Mouse (Mus musculus) thymus, postnatal 36 days (tissue): ENCODE measurements around the gene Nod2.

ENCODE experiments used
- DNase-seq, 2 experiments: peaks; one replicate each; pipeline ENCODE4 v3.0.0; 2022; ENCODE audit warnings: mixed read lengths in 2 of 2

Nod2 gene

GRCm38 (mm10) chr8:88680566-88680965, 33.5 kb downstream of the Nod2 start:
- DNase-seq: no peak

GRCm38 (mm10) chr8:88681046-88681445, 33.9 kb downstream of the Nod2 start:
- DNase-seq: no peak

GRCm38 (mm10) chr8:88683656-88684289, 36.7 kb downstream of the Nod2 start:
- no peak for DNase-seq

- no peak for DNase-seq
Measured at GRCm38 (mm10) chr8:88686226-88686905, 39.3 kb downstream of the Nod2 start.

DNA sequence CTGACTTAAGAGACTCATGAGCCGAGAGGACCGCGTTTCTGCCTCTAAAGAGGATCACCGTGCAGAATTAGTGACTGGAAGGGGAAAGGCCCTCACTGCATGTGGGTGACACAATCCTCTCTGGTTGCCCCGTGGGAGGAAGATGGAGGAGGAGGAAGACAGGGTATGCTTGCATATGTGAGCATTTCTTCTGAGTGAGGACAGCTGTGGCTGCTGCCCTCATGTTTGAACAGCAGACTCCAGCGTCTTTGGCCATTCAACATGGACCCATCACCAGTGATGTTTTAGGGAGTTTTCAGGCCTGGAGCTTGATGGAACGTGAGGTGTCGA, 39.8 kb downstream of the Nod2 start:
- no peak for DNase-seq

DNA sequence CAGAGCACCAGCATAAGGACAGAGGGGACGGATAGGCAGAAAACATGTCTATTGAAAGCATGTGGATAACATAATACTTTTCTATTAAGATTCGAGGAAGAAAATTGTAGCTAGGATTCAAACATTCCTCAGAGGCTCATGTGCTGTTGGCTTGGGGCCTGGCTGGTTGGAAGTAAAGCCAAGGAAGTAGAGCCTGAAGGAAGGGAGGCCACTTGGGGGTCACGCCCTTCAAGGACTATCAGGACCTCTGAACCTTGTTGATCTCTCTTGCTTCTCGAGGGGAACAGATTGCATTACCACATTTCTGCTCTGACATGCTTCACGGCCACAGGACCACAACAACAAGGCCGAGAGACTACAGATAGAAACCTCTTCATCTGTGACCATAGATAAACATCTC, 42.0 kb downstream of the Nod2 start:
- DNase-seq: no peak

- DNase-seq: no peak
Measured at GRCm38 (mm10) chr8:88689891-88690290, 42.8 kb downstream of the Nod2 start.

GRCm38 (mm10) chr8:88691342-88691948, 44.3 kb downstream of the Nod2 start:
- peak; percentile 30 to 47 for DNase-seq

DNA sequence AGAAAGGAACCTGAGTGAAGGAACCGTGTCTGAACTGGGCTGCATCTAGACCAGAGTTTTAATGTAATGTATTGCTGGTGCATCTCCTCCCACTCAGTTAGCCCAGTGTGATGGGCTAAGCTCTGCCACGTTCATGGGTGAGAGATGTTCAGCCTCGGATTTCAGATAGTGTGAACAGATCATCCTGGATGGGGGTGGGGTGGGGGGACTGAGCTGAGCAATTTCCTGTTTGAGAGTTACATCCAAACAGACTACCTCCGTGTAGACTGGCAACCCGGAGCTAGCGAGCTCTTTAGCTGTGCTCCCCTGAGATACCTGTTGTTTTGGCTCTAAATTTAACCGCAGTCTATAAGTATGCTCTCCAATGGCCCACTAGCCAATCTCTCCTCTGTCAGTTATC, 44.8 kb downstream of the Nod2 start:
- DNase-seq: peak; percentile 52 to 59

DNA sequence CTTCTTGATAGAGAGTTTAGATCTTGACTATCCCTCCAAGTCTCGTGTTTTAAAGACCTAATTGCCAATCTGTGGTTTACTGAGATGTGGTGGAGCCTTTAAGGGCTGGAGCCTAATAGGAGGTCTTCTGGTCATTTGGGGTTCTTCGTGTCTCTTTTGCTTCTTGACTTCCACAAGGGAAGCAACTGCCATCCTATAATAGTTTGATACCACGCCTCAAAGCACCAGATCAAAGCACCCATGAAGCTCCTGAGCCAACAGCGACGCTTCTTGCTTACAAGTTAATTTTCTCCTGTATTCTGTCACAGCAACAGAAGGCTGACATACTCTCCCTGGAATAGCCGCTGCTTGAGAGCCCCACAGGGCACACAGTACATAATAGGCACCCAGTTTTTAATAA, 45.8 kb downstream of the Nod2 start:
- no peak for DNase-seq

- DNase-seq: no peak
Measured at GRCm38 (mm10) chr8:88693376-88693775, 46.3 kb downstream of the Nod2 start.

- DNase-seq: peak; percentile 73 to 81
Measured at GRCm38 (mm10) chr8:88694291-88694690, 47.2 kb downstream of the Nod2 start.

DNA sequence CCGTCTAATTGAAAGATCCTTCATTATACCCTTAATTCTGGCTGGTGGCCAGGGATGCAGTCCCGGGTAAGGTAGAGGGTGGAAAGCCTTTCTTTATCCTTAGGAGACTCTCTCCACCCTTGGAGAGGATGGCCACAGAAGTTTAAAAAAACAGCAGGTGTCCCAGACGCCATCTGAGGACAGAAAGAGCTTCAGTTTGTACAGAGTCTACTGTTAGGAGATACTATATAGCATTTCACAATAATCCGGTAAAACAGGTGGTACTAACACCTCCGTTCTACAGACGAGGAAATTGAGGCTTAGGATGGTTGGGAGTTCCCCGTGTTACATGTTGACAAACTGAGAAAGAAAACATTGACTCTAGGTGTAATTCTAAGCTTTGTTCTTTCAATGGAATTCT, 49.1 kb downstream of the Nod2 start:
- no peak for DNase-seq

- peak; percentile 98 for DNase-seq
Measured at GRCm38 (mm10) chr8:88696721-88697641, 49.9 kb downstream of the Nod2 start, which contains the start of gene Cyld. TSS of gene Cyld (plus strand) at chr8:88697028.

DNA sequence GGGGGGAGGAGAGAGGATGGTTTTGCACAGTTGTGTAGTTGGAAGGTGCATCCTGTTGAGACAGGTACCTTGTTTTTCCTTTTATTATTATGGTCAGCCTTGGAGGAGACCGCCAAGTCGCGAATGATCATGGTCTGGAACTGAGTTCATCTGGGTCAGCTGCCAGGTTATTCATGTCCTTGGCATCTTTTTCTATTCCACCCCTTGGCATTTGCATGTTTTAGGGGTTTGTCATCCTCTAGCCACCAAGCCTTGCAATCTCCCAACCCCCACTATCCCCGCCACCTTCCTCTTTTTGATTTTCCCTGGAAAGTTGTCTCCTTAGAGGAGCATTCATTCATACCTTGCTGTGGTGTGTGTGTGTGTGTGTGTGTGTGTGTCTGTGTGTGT, 50.5 kb downstream of the Nod2 start:
- no peak for DNase-seq

DNA sequence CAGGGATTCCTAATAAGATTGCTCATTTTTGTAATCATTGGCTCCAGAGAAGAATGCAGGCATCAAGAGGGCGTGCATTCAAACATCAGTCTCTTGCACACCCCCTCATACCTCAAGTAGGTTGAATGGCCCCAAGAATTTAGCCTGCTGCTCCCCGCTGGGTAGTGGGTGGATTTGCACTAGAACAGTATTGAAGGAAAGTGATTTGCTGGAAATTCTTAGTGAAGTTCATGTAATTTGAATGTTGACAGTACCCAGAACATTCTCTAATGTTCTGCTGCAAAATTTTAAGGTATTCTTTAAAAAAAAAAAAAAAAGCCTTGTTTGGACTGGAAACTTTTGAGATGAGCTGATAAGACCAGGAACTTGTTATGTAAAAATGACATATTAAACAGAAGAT, 50.9 kb downstream of the Nod2 start:
- no peak for DNase-seq

- peak; percentile 41 to 54 for DNase-seq
Measured at GRCm38 (mm10) chr8:88701611-88702010, 54.5 kb downstream of the Nod2 start.

DNA sequence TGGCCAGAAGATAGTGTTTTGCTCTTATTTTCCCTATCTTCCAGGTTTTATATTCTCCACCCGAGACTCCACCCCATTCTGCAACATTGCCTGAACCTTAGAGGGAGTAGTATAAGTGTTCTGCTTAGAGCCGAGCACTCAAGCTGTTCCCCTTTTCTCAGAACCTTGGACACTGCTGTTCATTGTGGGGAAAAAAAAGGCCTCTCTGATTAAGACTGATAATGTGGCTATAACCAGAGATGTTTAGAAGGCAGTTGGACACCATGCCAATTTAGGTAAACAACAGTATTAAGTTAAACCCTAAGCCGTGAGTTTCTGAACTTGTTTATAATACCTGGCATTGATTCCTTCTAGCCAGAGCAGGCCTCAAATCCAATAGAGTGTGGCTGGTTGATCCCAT, 55.7 kb downstream of the Nod2 start:
- DNase-seq: no peak

- DNase-seq: no peak
Measured at GRCm38 (mm10) chr8:88723256-88723963, 76.3 kb downstream of the Nod2 start.
